Mouse (Mus musculus) R1 (cell line): ENCODE measurements at regions not wholly inside any gene's neighbourhood (a gene's known extent, or its start where the extent isn't known, plus 50 kb on each side); places are given as distances from the start of the nearest gene placed in this dataset.

Source experiments
- DNase-seq: peaks from one replicate; pipeline ENCODE4 v3.0.0-alpha.2; 2018; ENCODE audit warnings: low read depth, low spot score

DNA sequence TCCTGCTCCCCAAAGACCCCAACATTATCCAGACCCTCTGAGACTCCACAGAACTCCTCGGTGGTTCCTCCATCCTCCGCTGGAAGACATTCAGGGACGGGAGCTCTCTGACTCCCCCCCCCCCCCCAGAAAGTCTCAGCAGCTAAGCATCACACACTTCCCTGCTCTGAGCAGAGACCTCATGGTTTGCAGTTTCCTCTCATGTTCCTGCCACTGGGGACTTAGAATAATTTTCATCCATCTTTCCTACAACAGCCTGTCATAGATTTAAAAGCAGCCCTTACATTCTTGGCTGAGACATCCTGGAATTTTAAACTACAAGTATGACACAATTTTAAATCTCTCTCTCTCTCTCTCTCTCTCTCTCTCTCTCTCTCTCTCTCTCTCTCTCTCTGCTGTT lies 69.2 kb downstream of the Gpr65 start:
- no peak for DNase-seq

DNA sequence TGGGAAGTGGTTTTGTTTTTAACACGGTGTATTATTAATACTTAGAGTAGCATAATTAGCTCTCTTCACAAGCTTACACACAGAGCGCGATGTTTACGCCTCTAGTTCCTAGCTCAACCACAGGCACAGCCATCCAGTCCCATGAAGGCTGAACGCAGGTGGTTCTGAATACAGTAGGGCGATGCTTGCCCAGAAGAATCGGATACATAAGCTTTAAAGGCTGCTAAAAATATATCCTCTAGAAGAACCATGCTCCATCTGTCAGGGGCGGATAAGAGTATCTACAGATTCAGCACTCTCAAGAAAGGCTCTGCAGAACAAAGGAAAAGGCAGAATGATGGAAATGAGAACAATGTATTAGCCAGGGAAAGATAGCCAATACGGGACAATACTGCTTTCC lies 71.1 kb downstream of the Gpr65 start:
- no peak for DNase-seq

GRCm38 (mm10) chr12:98342158-98342557 lies 73.7 kb downstream of the Gpr65 start:
- peak; percentile 46 for DNase-seq

GRCm38 (mm10) chr12:98343653-98344052 lies 75.2 kb downstream of the Gpr65 start:
- DNase-seq = no peak

- no peak for DNase-seq
Measured at GRCm38 (mm10) chr12:98347056-98347455, 78.6 kb downstream of the Gpr65 start.

- peak; percentile 56 for DNase-seq
Measured at GRCm38 (mm10) chr12:98347550-98348318, 79.3 kb downstream of the Gpr65 start.

DNA sequence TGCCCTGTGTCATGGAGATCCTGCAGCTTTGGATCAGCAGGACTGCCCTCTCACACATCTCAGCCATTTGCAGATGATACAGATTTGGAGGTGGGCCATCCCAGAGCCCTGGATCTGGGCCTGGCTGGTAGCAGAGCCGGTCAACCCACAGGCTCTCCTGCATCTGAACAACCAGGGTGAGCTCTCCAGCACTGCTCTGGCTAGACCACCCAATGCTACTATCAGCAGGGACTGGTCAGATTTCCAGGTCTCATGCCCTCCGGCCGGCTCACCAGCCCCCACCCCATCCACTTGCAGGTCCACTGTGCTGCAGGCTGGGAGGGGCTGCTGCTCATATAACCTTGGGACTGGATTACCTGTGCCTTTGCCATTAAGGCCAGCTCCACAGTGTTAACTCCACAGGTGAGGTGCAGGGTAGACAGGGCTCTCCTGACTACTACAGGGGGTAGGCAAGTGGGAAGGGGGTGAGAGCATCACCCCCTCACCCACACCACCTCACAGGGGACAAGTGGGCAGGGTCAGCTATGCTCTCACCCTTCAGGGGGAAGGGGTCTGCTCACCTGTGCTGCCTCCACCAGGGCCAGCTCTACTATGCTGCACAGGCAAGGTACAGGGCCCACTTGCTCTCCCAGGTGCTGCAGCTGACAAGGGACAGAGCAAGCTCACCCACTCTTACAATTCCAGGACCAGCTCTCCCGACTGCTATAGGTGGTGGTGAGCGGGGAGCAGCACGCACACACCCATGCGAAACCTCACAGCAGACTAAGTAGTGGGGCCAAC lies 81.6 kb downstream of the Gpr65 start:
- no peak for DNase-seq

GRCm38 (mm10) chr12:98352401-98352800 lies 84.0 kb downstream of the Gpr65 start:
- DNase-seq = no peak

DNA sequence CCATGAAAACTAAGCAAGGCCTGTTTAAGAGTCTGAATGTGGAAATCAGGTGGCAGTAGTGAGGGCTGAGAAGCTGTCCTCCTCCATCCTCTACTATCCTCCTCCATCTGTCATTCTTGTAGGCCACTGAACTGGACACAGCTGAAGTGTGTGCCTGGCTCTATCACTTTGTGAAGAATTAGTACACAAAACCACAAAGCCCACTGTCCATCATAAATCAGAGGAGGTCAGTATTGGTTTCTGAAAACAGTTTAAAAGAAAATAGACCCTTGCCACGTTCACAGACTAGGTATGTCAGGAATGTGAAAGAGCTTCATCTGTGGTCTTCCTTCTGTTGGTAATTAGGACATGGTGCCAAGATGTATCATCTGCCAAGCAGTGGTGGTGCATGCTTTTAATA lies 86.1 kb downstream of the Gpr65 start:
- no peak for DNase-seq

GRCm38 (mm10) chr12:98367583-98367982 lies 99.1 kb downstream of the Gpr65 start:
- no peak for DNase-seq

DNA sequence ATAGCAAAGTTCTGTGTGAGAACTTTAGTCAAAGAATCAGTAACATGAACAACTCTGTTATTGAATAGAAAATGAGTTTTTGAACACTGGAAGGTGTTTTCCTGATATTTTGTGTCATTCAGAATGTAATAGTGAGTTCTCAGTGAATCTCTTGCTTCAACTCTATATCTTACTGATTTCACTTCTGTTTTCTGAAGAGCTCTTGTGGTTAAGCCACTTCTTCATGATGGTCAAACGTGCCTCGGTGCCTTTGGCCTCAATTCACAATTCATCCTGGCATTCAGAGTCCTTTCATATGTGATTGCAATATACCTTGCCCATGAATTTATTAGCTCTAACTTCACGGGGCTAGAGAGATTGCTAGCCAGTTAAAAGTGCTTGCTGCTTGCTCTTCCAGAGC lies 102.3 kb downstream of the Gpr65 start:
- no peak for DNase-seq

GRCm38 (mm10) chr12:98375214-98375910 lies 106.9 kb downstream of the Gpr65 start:
- no peak for DNase-seq
